Mouse (Mus musculus) heart, postnatal 25 days (tissue): ENCODE results near the gene Acvrl1. TPM values are rescaled to one million over a fixed set of nuclear protein-coding genes. Genes with fewer than 3 reads are reported as not detected.

ENCODE experiments used
- DNase-seq: peaks from one replicate; pipeline ENCODE4 v3.0.0; 2022; ENCODE audit warnings: low spot score
- intact Hi-C: fragments of 180-260 bp; cut with DNase I; formaldehyde crosslinking; loops from one replicate; pipeline ENCODE4 v1.15.1; 2025
- total RNA-seq, 2 experiments: library from RNA; stranded (reverse); gene quantifications; 2 replicates each; pipeline ENCODE4 v1.2.3; 2021

Gene Acvrl1
- total RNA-seq = 10 to 100 TPM; 23.2 to 31.5 TPM

- peak; percentile 65 for DNase-seq
- intact Hi-C loops = no loop called here
Observed at GRCm38 (mm10) chr15:101128181-101129089, at the start of gene Acvrl1. Gene Acvrl1, plus strand, starts transcription at chr15:101128522.

GRCm38 (mm10) chr15:101078731-101079156, 49.6 kb upstream of the Acvrl1 start:
- DNase-seq = peak; percentile 88
- intact Hi-C loops = no loop called here

GRCm38 (mm10) chr15:101080031-101080520, 48.2 kb upstream of the Acvrl1 start:
- no peak for DNase-seq
- intact Hi-C loops = loop anchor here (2.0 kb wide), 1 partner anchor 25 kb away; no protein-coding TSS in a partner anchor

- intact Hi-C loops = loop anchor here (2.0 kb wide), 1 partner anchor 24 kb away; no protein-coding TSS in a partner anchor
- no peak for DNase-seq
Observed at GRCm38 (mm10) chr15:101081035-101081548, 47.2 kb upstream of the Acvrl1 start.

- no peak for DNase-seq
- intact Hi-C loops = no loop called here
Observed at GRCm38 (mm10) chr15:101082236-101082635, 46.1 kb upstream of the Acvrl1 start.

GRCm38 (mm10) chr15:101084499-101084898, 43.8 kb upstream of the Acvrl1 start:
- DNase-seq = no peak
- intact Hi-C loops = no loop called here

- DNase-seq = no peak
- intact Hi-C loops = no loop called here
Observed at GRCm38 (mm10) chr15:101086451-101086850, 41.9 kb upstream of the Acvrl1 start.

- intact Hi-C loops = no loop called here
- no peak for DNase-seq
Observed at GRCm38 (mm10) chr15:101086956-101087355, 41.4 kb upstream of the Acvrl1 start.

GRCm38 (mm10) chr15:101088291-101088690, 40.0 kb upstream of the Acvrl1 start:
- intact Hi-C loops = no loop called here
- no peak for DNase-seq

- intact Hi-C loops = no loop called here
- no peak for DNase-seq
Observed at GRCm38 (mm10) chr15:101091551-101091950, 36.8 kb upstream of the Acvrl1 start.

- intact Hi-C loops = no loop called here
- DNase-seq = no peak
Observed at GRCm38 (mm10) chr15:101092121-101092828, 36.0 kb upstream of the Acvrl1 start.

GRCm38 (mm10) chr15:101092829-101093648, 35.3 kb upstream of the Acvrl1 start:
- intact Hi-C loops = no loop called here
- DNase-seq = no peak

GRCm38 (mm10) chr15:101093988-101094387, 34.3 kb upstream of the Acvrl1 start:
- DNase-seq = no peak
- intact Hi-C loops = no loop called here

- intact Hi-C loops = no loop called here
- DNase-seq = no peak
Observed at GRCm38 (mm10) chr15:101094979-101095378, 33.3 kb upstream of the Acvrl1 start.

GRCm38 (mm10) chr15:101095392-101095791, 32.9 kb upstream of the Acvrl1 start:
- no peak for DNase-seq
- intact Hi-C loops = no loop called here

GRCm38 (mm10) chr15:101097985-101098651, 30.2 kb upstream of the Acvrl1 start:
- no peak for DNase-seq
- intact Hi-C loops = no loop called here

GRCm38 (mm10) chr15:101100996-101101395, 27.3 kb upstream of the Acvrl1 start:
- no peak for DNase-seq
- intact Hi-C loops = no loop called here

GRCm38 (mm10) chr15:101103605-101104304, 24.6 kb upstream of the Acvrl1 start:
- DNase-seq = no peak
- intact Hi-C loops = loop anchor here (2.0 kb wide), 2 partner anchors 23 to 47 kb away; no protein-coding TSS in a partner anchor
